Mouse (Mus musculus): Measurements from ENCODE around the gene Oosp2. TPM values are rescaled to one million over a fixed set of nuclear protein-coding genes. Genes with fewer than 3 reads are reported as not detected.

The Oosp2 gene
- total RNA-seq, 4 experiments from 2014 or later = not detected

GRCm38 (mm10) chr19:11608172-11608571 lies 52.2 kb downstream of the Oosp2 start:
- DNase-seq (ENCODE audit: low spot score in 2 of 2) = no peak

GRCm38 (mm10) chr19:11604603-11605002 lies 55.8 kb downstream of the Oosp2 start, which contains the start of gene Ms4a6d:
Gene Ms4a6d (minus strand): TSS chr19:11604849.
- no peak for DNase-seq (ENCODE audit: low spot score in 2 of 2)

GRCm38 (mm10) chr19:11602026-11602425 lies 58.3 kb downstream of the Oosp2 start:
- DNase-seq (ENCODE audit: low spot score in 2 of 2) = no peak

GRCm38 (mm10) chr19:11601349-11601748 lies 59.0 kb downstream of the Oosp2 start:
- DNase-seq (ENCODE audit: low spot score in 2 of 2) = no peak

Other genes with a start within 250 kb of the Oosp2 start
- gene Ms4a4b, start 217.0 kb downstream of the Oosp2 start, total RNA-seq (2022) = not detected
- 1 to 10 TPM in 1 of 4 experiments, under 1 TPM in 3; 0.41 to 1.3 (median 0.70) TPM for gene Ms4a6c, start 191.2 kb downstream of the Oosp2 start, total RNA-seq (2022)
- not detected for gene Gm8369, start 174.6 kb downstream of the Oosp2 start, total RNA-seq (2022)
- 1 to 10 TPM in 2 of 4 experiments, under 1 TPM in 2; 0.73 to 2.0 (median 1.0) TPM for gene Ms4a6b, start 144.0 kb downstream of the Oosp2 start, total RNA-seq (2022)
- 1 to 10 TPM; 1.7 to 3.6 (median 2.5) TPM for gene Ms4a4d, start 123.8 kb downstream of the Oosp2 start, total RNA-seq (2022)
- under 1 TPM in 3 of 4 experiments, not detected in 1; 0.29 to 0.86 (median 0.81) TPM for gene Ms4a6d, start 55.7 kb downstream of the Oosp2 start, total RNA-seq (2022)
- under 1 TPM in 3 of 4 experiments, not detected in 1; 0.19 to 0.34 (median 0.31) TPM for gene Ms4a2, start 36.8 kb downstream of the Oosp2 start, total RNA-seq (2022)
- not detected for gene Ms4a3, start 19.7 kb downstream of the Oosp2 start, total RNA-seq (2022)
- not detected for gene Oosp1, start 30.6 kb upstream of the Oosp2 start, total RNA-seq (2022)
- not detected for gene Oosp3, start 36.5 kb upstream of the Oosp2 start, total RNA-seq (2022)
- not detected for gene Gif, start 87.0 kb upstream of the Oosp2 start, total RNA-seq (2022)
- gene Mrpl16, start 109.8 kb upstream of the Oosp2 start, total RNA-seq (2022) = 10 to 100 TPM; 57.8 to 69.5 (median 61.5) TPM
- gene Stx3, start 158.8 kb upstream of the Oosp2 start, total RNA-seq (2022) = 1 to 10 TPM in 3 of 4 experiments, under 1 TPM in 1; 0.97 to 1.8 (median 1.2) TPM
- gene Olfr1417, start 178.7 kb upstream of the Oosp2 start, total RNA-seq (2022) = not detected
- not detected for gene Olfr1418, start 200.5 kb upstream of the Oosp2 start, total RNA-seq (2022)
- not detected for gene Olfr1419, start 214.5 kb upstream of the Oosp2 start, total RNA-seq (2022)
- not detected for gene Olfr1420, start 226.0 kb upstream of the Oosp2 start, total RNA-seq (2022)

Measured in gastrocnemius, adult 8-10 months (tissue).